In the genomic region with DNA sequence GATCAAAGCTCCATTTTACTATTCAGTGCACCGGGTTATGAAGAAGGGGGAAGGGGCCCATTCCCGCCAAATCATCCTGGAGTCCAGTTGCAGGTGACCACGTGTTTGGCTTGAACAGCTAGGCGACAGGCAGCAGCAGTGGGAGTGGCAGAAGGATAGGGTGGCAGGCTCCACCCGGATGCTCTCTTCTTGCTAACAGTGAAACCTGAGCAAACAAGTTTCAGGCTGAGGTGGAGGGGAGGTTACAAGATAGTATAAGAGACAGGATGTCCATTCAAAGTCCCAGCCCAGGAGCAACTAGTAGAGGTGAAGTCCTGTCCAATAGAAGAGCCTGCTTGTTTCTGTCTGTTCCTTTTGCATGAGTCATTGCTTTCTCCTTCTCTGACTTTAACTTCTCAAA, we compare ENCODE assay signal across 22 mouse cellular contexts. TPM values are rescaled to one million over a fixed set of nuclear protein-coding genes. Genes with fewer than 3 reads are reported as not detected.
A peak's percentile ranks its signal among the peaks of the same experiment; 100 is the strongest.
DNase-seq lines count a peak whose midpoint lies in the region; ATAC-seq and TF ChIP-seq lines count a peak whose summit lies in the region.
"Had no signal": no experiment of that assay in that cellular context is flagged by ENCODE, and none has a peak within 500 bp of the region (broad histone marks: within the 10 kb centered on the region; RNA-seq: fewer than 3 reads in every experiment).

No protein-coding gene starts in this region.

- H3K4me1 ChIP-seq in heart, embryonic 11.5 days (ENCODE audit: control insufficient read depth, insufficient read depth, low read length) = no peaks in the 10 kb centered on the region
- H3K4me1 ChIP-seq in kidney, embryonic 15.5 days = 0 out of 2 replicates have a peak, but pooled peaks cover 3% of the 10 kb centered on the region
- H3K4me1 ChIP-seq in kidney, postnatal 0 days (replicated peaks; ENCODE audit: insufficient read depth, low read length) = no peaks in the 10 kb centered on the region
- no peaks in the 10 kb centered on the region for H3K4me1 ChIP-seq in hindbrain, embryonic 12.5 days
- H3K4me1 ChIP-seq: embryonic facial prominence, embryonic 12.5 days; forebrain, embryonic 10.5 days; forebrain, embryonic 12.5 days had no signal

- no peak overlapping the region for H3K4me3 ChIP-seq in heart, embryonic 11.5 days (ENCODE audit: low read depth, low read length)
- H3K4me3 ChIP-seq in kidney, embryonic 15.5 days (replicated peaks) = no peak overlapping the region
- H3K4me3 ChIP-seq in kidney, postnatal 0 days (replicated peaks; ENCODE audit: low read depth, low read length) = no peak overlapping the region
- H3K4me3 ChIP-seq in hindbrain, embryonic 12.5 days = no peak overlapping the region
- H3K4me3 ChIP-seq: embryonic facial prominence, embryonic 10.5 days; embryonic facial prominence, embryonic 12.5 days; forebrain, embryonic 10.5 days; forebrain, embryonic 12.5 days had no signal

- H3K4me2 ChIP-seq in heart, embryonic 11.5 days = no peak overlapping the region
- H3K4me2 ChIP-seq in kidney, embryonic 15.5 days = no peak overlapping the region
- H3K4me2 ChIP-seq in kidney, postnatal 0 days (ENCODE audit: low read length) = no peak overlapping the region
- H3K4me2 ChIP-seq in hindbrain, embryonic 12.5 days (replicated peaks) = no peak overlapping the region
- H3K4me2 ChIP-seq: embryonic facial prominence, embryonic 12.5 days; forebrain, embryonic 12.5 days had no signal

- H3K27me3 ChIP-seq in heart, embryonic 11.5 days (ENCODE audit: control insufficient read depth, insufficient read depth, low read length) = no peaks in the 10 kb centered on the region
- H3K27me3 ChIP-seq in kidney, embryonic 15.5 days = no peaks in the 10 kb centered on the region
- no peaks in the 10 kb centered on the region for H3K27me3 ChIP-seq in kidney, postnatal 0 days (ENCODE audit: insufficient read depth, low read length)
- no peaks in the 10 kb centered on the region for H3K27me3 ChIP-seq in hindbrain, embryonic 12.5 days
- H3K27me3 ChIP-seq: embryonic facial prominence, embryonic 12.5 days; forebrain, embryonic 12.5 days had no signal

- H3K9me3 ChIP-seq in heart, embryonic 11.5 days (replicated peaks; ENCODE audit: control insufficient read depth, low read length) = no peaks in the 10 kb centered on the region
- no peaks in the 10 kb centered on the region for H3K9me3 ChIP-seq in kidney, embryonic 15.5 days (replicated peaks)
- no peaks in the 10 kb centered on the region for H3K9me3 ChIP-seq in kidney, postnatal 0 days (replicated peaks; ENCODE audit: low read length)
- H3K9me3 ChIP-seq in hindbrain, embryonic 12.5 days (replicated peaks) = no peaks in the 10 kb centered on the region
- H3K9me3 ChIP-seq: embryonic facial prominence, embryonic 10.5 days; embryonic facial prominence, embryonic 12.5 days; forebrain, embryonic 10.5 days; forebrain, embryonic 12.5 days had no signal

- WGBS in heart, embryonic 11.5 days (ENCODE audit: insufficient replicate concordance) = 63% methylated on average over 5 of the region's 5 CpGs
- WGBS in kidney, embryonic 15.5 days = 40% methylated on average over 5 of the region's 5 CpGs
- 28% methylated on average over 5 of the region's 5 CpGs for WGBS in kidney, postnatal 0 days
- 64% methylated on average over 5 of the region's 5 CpGs for WGBS in hindbrain, embryonic 12.5 days

- DNase-seq in heart, adult 11 months = peak; percentile 62
- no peak for DNase-seq in kidney, postnatal 25 days
- DNase-seq in kidney, postnatal 0 days (ENCODE audit: low spot score) = peak; percentile 6
- DNase-seq in kidney, postnatal 10 days = no peak
- DNase-seq: adrenal gland, adult 8-10 months; adrenal gland, postnatal 14 days; adrenal gland, postnatal 36 days; cerebellum, adult 11-12 months; cerebellum, adult 2 months; cerebellum, adult 9-10 months; cerebellum, postnatal 10 days; cerebellum, postnatal 25 days had no signal

- H3K9ac ChIP-seq in heart, embryonic 11.5 days (ENCODE audit: low read depth, low read length) = no peak overlapping the region
- no peak overlapping the region for H3K9ac ChIP-seq in kidney, embryonic 15.5 days
- no peak overlapping the region for H3K9ac ChIP-seq in kidney, postnatal 0 days (ENCODE audit: low read depth, low read length)
- H3K9ac ChIP-seq in hindbrain, embryonic 12.5 days = no peak overlapping the region
- H3K9ac ChIP-seq: embryonic facial prominence, embryonic 12.5 days; forebrain, embryonic 12.5 days had no signal

- no peak for TF ChIP-seq CTCF in kidney, postnatal 0 days (IDR thresholded peaks at IDR 0.05; ENCODE audit: low read depth)

- no peak overlapping the region for H3K27ac ChIP-seq in heart, embryonic 11.5 days (ENCODE audit: low read depth, low read length)
- no peak overlapping the region for H3K27ac ChIP-seq in kidney, embryonic 15.5 days
- no peak overlapping the region for H3K27ac ChIP-seq in kidney, postnatal 0 days
- H3K27ac ChIP-seq in hindbrain, embryonic 12.5 days = no peak overlapping the region
- H3K27ac ChIP-seq: embryonic facial prominence, embryonic 10.5 days; embryonic facial prominence, embryonic 12.5 days; forebrain, embryonic 10.5 days; forebrain, embryonic 12.5 days had no signal

- H3K36me3 ChIP-seq in heart, embryonic 11.5 days (ENCODE audit: control insufficient read depth, insufficient read depth, low read length) = no peaks in the 10 kb centered on the region
- no peaks in the 10 kb centered on the region for H3K36me3 ChIP-seq in kidney, embryonic 15.5 days
- no peaks in the 10 kb centered on the region for H3K36me3 ChIP-seq in kidney, postnatal 0 days (ENCODE audit: insufficient read depth, low read length)
- no peaks in the 10 kb centered on the region for H3K36me3 ChIP-seq in hindbrain, embryonic 12.5 days
- H3K36me3 ChIP-seq: embryonic facial prominence, embryonic 10.5 days; embryonic facial prominence, embryonic 12.5 days; forebrain, embryonic 10.5 days; forebrain, embryonic 12.5 days had no signal

- no peak for ATAC-seq in heart, embryonic 11.5 days (replicated peaks; ENCODE audit: insufficient number of reproducible peaks, low FRiP score, low TSS enrichment)
- ATAC-seq in kidney, embryonic 15.5 days (replicated peaks; ENCODE audit: low FRiP score) = peak; percentile 77
- ATAC-seq in kidney, postnatal 0 days (replicated peaks; ENCODE audit: low FRiP score, low read depth) = peak; percentile 13; the same call in 1 of the 2 replicates
- no peak for ATAC-seq in hindbrain, embryonic 12.5 days (ENCODE audit: low FRiP score)
- ATAC-seq: activated CD4-positive, CD25-positive, alpha-beta regulatory T cell, adult 4 months; forebrain, embryonic 14.5 days; forebrain, embryonic 16.5 days had no signal

RNA-seq across cellular contexts. Expression of a gene that starts 38.5 kb away (rescaled TPM):
- 27.9 and 28.6 TPM in 2 replicates for polyA plus RNA-seq in heart, embryonic 11.5 days (2014; fragmentation: Nextera tagmentation; extraction: Ambion mirVana)
- polyA plus RNA-seq in kidney, embryonic 15.5 days (2015; fragmentation: Nextera tagmentation; extraction: Ambion mirVana) = 15.2 TPM in 2 replicates
- 21.0 and 24.1 TPM in 2 replicates for polyA plus RNA-seq in kidney, postnatal 0 days (2015; fragmentation: Nextera tagmentation; extraction: Ambion mirVana)
- 20.2 and 26.3 TPM in 2 replicates for polyA plus RNA-seq in hindbrain, embryonic 12.5 days (2016; fragmentation: Nextera tagmentation; extraction: Ambion mirVana)
- polyA plus RNA-seq: activated CD4-positive, CD25-positive, alpha-beta regulatory T cell, adult 4 months had no signal

Comparison
In these comparisons a context has a peak if more than half of its experiments do, and no peak if none do; other contexts are left out.
1. DNase-seq: peak in heart, adult 11 months (single experiment) and kidney, postnatal 0 days (single experiment); none in kidney, postnatal 25 days (0 of 2) and kidney, postnatal 10 days (single experiment).
2. ATAC-seq: peak in kidney, embryonic 15.5 days (single experiment) and kidney, postnatal 0 days (single experiment); none in heart, embryonic 11.5 days (single experiment) and hindbrain, embryonic 12.5 days (single experiment).